Comparison of ENCODE assay signal across 12 mouse cellular contexts in the genomic region with DNA sequence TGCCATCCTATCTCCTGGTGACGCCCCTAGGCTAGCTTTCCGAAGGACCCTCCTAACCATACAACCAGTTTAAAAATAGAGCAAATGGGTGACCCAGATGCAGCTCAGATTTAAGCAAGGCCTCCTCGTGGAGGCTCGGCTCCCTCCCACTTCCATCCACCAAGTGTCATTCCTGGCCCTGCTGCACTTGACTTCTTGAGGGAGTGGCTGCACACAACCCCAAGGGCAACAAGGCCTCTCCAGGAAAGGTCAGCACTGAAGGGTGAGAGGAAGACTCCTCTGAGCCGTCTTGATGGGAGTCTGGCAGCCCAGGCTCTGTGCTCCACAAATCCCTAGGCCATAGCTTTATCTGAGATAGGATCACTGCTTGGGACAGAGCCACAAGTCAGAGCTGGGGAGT. TPM values are rescaled to one million over a fixed set of nuclear protein-coding genes. Genes with fewer than 3 reads are reported as not detected.
DNase-seq lines count a peak whose midpoint lies in the region; ATAC-seq and TF ChIP-seq lines count a peak whose summit lies in the region.
"Had no signal": no experiment of that assay in that cellular context is flagged by ENCODE, and none has a peak within 500 bp of the region (broad histone marks: within the 10 kb centered on the region; RNA-seq: fewer than 3 reads in every experiment).

No protein-coding gene starts in this region.

- no peak overlapping the region for H3K9ac ChIP-seq in hindbrain, embryonic 16.5 days (ENCODE audit: low read depth, low read length)
- peak overlapping the region; percentile 25; the same call in 1 of the 2 replicates for H3K9ac ChIP-seq in limb, embryonic 13.5 days
- H3K9ac ChIP-seq: hindbrain, embryonic 13.5 days had no signal

- ATAC-seq in hindbrain, embryonic 16.5 days, result no peak
- ATAC-seq in limb, embryonic 13.5 days (ENCODE audit: low FRiP score, low read depth), result no peak

- H3K4me2 ChIP-seq in hindbrain, embryonic 16.5 days (ENCODE audit: low read length), result no peak overlapping the region
- H3K4me2 ChIP-seq in limb, embryonic 13.5 days (replicated peaks), result no peak overlapping the region
- H3K4me2 ChIP-seq: hindbrain, embryonic 13.5 days had no signal

- no peak for TF ChIP-seq CTCF in E14TG2a.4 (conservative IDR thresholded peaks at IDR 0.05; ENCODE audit: low read length)

- no peaks in the 10 kb centered on the region; the same call in 1 of the 2 replicates for H3K27me3 ChIP-seq in hindbrain, embryonic 10.5 days (ENCODE audit: insufficient read depth, poor library complexity, severe bottlenecking)
- H3K27me3 ChIP-seq in hindbrain, embryonic 16.5 days (replicated peaks; ENCODE audit: control insufficient read depth, insufficient read depth, low read length), result no peaks in the 10 kb centered on the region
- no peaks in the 10 kb centered on the region for H3K27me3 ChIP-seq in E14TG2a.4 (ENCODE audit: insufficient read depth, low read length)
- no peaks in the 10 kb centered on the region for H3K27me3 ChIP-seq in limb, embryonic 13.5 days

- H3K27ac ChIP-seq in hindbrain, embryonic 10.5 days, result peak overlapping the region; percentile 56; the same call in 1 of the 2 replicates
- H3K27ac ChIP-seq in hindbrain, embryonic 16.5 days (ENCODE audit: low read depth, low read length), result no peak overlapping the region
- H3K27ac ChIP-seq in limb, embryonic 13.5 days, result peak overlapping the region; percentile 0; the same call in 1 of the 2 replicates
- H3K27ac ChIP-seq: hindbrain, embryonic 13.5 days; layer of hippocampus, adult 2 months had no signal

- peaks cover 70% of the 10 kb centered on the region for H3K4me1 ChIP-seq in hindbrain, embryonic 10.5 days (replicated peaks)
- peaks cover 25% of the 10 kb centered on the region for H3K4me1 ChIP-seq in hindbrain, embryonic 16.5 days (ENCODE audit: control insufficient read depth, insufficient read depth, low read depth, low read length)
- peaks cover 94% of the 10 kb centered on the region for H3K4me1 ChIP-seq in E14TG2a.4 (replicated peaks; ENCODE audit: low read depth, low read length)
- peaks cover 88% of the 10 kb centered on the region for H3K4me1 ChIP-seq in limb, embryonic 13.5 days

- no peak overlapping the region for H3K4me3 ChIP-seq in hindbrain, embryonic 10.5 days
- H3K4me3 ChIP-seq in hindbrain, embryonic 16.5 days (ENCODE audit: low read length), result no peak overlapping the region
- H3K4me3 ChIP-seq in E14TG2a.4 (replicated peaks; ENCODE audit: low read length), result peak overlapping the region; percentile 13
- H3K4me3 ChIP-seq in limb, embryonic 13.5 days, result no peak overlapping the region
- H3K4me3 ChIP-seq: hindbrain, embryonic 13.5 days; layer of hippocampus, adult 2 months had no signal

- no peak for DNase-seq in hindbrain, embryonic 10.5 days (ENCODE audit: low spot score)
- DNase-seq in R1 (ENCODE audit: low read depth, low spot score), result peak; percentile 54
- DNase-seq in left cerebral cortex, adult 8-10 months (ENCODE audit: low spot score in 2 of 2), result no peak
- DNase-seq in left cerebral cortex, adult 18-20 months (ENCODE audit: low spot score in 2 of 2), result no peak
- DNase-seq: left cerebral cortex, postnatal 4 days; midbrain, embryonic 14.5 days; thymus, postnatal 14 days had no signal

- WGBS in hindbrain, embryonic 10.5 days, result 67% methylated on average over 5 of the region's 5 CpGs
- WGBS in hindbrain, embryonic 16.5 days, result 61% methylated on average over 5 of the region's 5 CpGs
- WGBS in limb, embryonic 13.5 days, result 36% methylated on average over 5 of the region's 5 CpGs

- H3K9me3 ChIP-seq in hindbrain, embryonic 10.5 days, result no peaks in the 10 kb centered on the region
- no peaks in the 10 kb centered on the region for H3K9me3 ChIP-seq in hindbrain, embryonic 16.5 days (ENCODE audit: control insufficient read depth, low read length)
- no peaks in the 10 kb centered on the region for H3K9me3 ChIP-seq in E14TG2a.4 (ENCODE audit: low read length)
- no peaks in the 10 kb centered on the region for H3K9me3 ChIP-seq in limb, embryonic 13.5 days
- H3K9me3 ChIP-seq: hindbrain, embryonic 13.5 days had no signal

- no peaks in the 10 kb centered on the region for H3K36me3 ChIP-seq in hindbrain, embryonic 10.5 days
- H3K36me3 ChIP-seq in hindbrain, embryonic 16.5 days (ENCODE audit: control insufficient read depth, insufficient read depth, low read length), result no peaks in the 10 kb centered on the region
- peaks cover 12% of the 10 kb centered on the region; the same call in 1 of the 2 replicates for H3K36me3 ChIP-seq in E14TG2a.4 (ENCODE audit: insufficient read depth, low read length)
- H3K36me3 ChIP-seq in limb, embryonic 13.5 days, result no peaks in the 10 kb centered on the region
- H3K36me3 ChIP-seq: hindbrain, embryonic 13.5 days had no signal

RNA-seq across cellular contexts. Expression of a gene that starts 25.7 kb away (rescaled TPM):
- polyA plus RNA-seq in hindbrain, embryonic 10.5 days (2016; fragmentation: Nextera tagmentation; extraction: Ambion mirVana), result 3.2 and 3.7 TPM in 2 replicates
- 2.6 and 3.8 TPM in 2 replicates for polyA plus RNA-seq in hindbrain, embryonic 16.5 days (2015; fragmentation: Nextera tagmentation; extraction: Ambion mirVana)
- 3.9 TPM in 2 replicates for polyA plus RNA-seq in limb, embryonic 13.5 days (2015; fragmentation: Nextera tagmentation; extraction: Ambion mirVana)
- total RNA-seq in left cerebral cortex, adult 8-10 months (2022), result 10 to 100 TPM; 17.1 to 20.0 (median 18.9) TPM
- total RNA-seq in left cerebral cortex, adult 18-20 months (2021), result 10 to 100 TPM in 1 of 2 experiments, 1 to 10 TPM in 1; 8.3 to 12.9 TPM
